Mouse (Mus musculus) layer of hippocampus, adult 9-10 months (tissue): ENCODE data around the gene Fam53b.

ENCODE experiments used
- DNase-seq: peaks from one replicate; pipeline ENCODE4 v3.0.0; 2022; ENCODE audit warnings: low spot score

The Fam53b gene

DNA sequence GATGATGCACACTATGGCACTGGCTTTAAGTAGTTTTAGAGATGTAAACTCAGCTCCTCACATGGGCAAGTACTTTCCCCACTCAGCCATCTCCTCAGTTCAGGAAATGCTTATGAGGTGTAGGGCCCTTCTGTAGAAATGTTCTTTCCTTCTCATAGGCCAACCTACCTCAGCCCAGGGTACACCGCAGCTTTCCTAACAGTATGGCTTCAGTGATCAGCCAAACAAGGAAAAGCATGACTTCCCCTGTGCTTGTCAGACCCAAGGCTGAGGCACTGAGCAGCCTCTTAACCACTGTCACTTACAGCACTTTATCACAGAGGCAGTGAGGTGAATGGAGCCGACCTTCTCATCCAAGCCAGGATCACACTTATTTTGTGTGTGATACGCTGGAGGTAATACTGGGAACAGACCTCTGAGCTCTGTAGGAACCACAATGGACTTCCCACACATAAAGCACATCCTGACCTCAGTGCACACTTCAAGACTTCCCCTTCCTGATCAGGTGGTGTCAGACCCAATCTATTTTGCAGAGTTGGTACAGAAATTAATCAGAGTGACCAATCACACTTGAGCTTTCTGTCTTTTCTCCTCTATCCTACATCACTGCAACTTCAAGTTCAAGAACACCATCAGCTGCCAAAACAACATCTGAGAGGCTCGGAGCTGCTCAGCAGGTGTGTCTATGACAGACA, 26.0 kb downstream of the Fam53b start:
- no peak for DNase-seq

DNA sequence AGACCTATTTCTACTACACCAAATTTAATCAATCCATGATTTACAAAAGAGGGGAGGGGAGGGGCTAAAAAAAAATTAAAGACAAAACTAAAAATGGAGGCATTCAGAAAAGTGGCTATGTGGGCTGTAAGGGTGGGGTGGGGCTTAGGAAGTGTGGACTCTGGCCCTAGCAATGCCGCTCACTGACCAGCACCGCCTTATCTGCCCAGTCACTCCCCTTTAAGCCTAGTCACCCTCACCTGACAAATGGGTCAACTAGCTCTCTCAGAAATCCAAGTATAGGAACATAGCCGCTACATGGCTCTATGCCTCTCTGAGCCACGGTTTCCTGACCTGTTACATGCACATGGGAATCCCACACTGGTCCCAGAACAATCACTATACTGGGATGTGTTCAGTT, 26.7 kb downstream of the Fam53b start:
- no peak for DNase-seq

DNA sequence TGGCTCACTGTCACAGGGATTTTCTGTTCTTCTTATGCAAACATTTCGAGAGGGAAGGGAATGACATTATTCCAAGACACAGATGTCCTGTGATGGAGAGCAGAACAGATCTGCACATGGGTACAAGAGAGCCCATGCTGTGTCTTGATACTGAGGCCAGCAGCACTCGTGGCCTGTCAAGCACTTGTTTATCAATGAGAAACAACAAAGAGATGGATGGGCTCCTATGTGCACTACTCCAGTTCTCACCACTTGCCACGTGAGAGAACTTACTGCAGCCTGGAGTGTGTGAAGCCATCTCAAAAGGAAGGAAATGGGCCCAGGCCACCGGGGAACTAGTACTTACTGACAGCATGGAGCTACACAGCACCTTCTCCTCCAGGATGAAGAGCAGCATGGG, 27.2 kb downstream of the Fam53b start:
- no peak for DNase-seq

DNA sequence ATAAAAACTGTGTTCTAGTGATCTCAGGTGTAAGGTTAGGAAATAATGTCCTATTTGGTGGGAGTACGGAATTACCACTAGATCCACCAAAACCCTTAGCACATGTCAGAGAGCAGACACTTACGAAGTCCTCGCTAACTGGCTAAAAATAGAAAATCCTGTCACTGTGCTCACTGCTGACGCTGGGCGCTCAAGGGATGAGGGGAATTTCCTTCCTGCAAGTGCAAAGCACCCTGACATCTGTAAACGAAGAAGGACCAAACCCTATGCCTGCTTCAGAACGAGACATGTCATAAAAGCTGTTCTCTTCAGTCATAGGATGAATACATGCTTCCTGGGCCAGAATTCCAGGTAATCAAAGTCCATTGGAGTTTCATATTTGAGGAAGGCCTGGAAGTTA, 27.7 kb downstream of the Fam53b start:
- DNase-seq, result no peak

DNA sequence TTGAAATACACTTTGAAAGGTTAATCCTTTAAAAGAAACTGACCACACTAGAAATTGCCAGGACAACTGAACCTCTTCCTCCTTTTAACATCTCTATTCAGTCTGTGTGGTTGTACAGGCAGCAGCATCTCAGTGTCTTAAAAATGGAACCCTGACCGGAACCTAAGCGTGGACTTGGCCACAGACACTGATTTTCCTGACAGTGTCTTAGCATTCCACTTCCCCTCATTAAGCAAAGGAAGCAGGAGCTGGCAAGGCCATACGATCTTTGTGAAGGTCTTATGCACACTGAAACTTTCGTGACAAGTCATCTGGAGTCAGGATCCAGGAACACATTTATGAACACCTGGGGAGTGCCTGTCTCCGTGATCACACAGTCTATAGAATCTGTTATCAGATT, 29.6 kb downstream of the Fam53b start:
- DNase-seq, result no peak

DNA sequence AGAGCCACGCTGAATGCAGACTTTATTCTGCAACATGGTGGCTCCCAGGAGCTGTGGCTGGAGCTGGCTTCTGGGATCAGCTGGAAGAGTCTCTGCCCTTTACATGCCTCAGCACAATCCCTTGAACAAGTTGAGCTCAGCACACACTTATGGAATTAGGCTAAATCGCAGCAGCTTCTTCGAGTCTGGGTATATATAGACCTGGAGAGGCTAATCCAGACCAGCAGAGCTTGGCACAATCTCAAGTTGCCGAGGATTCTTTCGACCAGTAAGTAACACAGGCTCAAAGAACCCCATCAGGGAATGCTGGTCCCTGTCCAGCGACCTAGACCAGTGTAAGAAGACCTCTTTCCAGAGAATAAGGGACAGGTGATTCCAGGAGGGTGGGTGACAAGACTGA, 31.8 kb downstream of the Fam53b start:
- no peak for DNase-seq

DNA sequence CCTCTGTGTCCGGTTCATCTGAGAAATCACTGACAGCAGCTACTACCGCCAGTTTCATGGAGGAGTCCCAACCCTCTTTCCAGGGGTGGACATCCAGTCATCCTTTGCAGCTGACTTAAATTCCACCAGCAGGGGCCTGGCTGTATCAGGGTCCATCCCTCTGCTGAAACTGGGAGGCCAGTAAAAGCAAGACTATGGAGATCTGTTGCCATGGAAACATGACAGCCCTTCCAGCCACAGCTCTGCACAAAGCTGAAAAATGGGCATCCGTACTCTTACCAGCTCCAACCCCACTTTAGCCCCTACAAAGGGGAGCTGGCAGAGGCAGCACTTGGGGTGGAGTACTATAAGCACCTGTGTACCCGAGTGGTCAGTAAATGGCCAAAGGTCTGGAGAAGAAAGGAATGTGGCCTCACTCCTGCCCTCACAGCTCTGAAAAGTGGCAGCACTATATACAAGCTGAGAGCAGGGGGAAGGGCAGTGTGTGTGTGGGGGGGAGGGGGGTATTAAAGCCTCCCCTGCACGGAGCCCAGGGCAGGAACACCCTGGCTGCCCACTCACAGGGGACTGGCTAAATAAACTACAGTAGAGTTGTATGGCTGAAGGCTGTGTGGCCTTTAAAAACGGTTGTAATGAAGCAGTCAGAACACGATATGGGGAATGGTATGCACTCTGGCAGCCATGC, 32.4 kb downstream of the Fam53b start:
- DNase-seq, result no peak

DNA sequence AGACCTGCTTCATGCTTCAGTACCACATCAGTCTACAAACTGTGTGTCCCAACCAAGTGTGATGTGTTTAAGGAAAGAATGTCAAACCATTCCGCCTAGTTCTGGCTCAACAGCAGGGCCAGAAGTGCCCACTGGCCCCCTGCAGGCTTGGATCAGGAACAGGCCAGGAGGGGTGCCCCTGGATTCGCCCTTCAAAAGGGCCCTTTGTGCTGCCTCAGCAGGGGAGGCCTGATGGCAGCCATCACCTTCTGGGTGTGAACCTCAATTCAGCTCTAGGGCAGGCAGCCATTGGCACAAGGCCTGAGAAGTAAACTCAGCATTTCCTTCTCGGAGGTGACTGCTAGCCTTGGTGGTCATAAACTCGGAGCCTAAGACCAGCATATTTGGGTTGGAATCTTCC, 33.1 kb downstream of the Fam53b start:
- DNase-seq, result no peak

DNA sequence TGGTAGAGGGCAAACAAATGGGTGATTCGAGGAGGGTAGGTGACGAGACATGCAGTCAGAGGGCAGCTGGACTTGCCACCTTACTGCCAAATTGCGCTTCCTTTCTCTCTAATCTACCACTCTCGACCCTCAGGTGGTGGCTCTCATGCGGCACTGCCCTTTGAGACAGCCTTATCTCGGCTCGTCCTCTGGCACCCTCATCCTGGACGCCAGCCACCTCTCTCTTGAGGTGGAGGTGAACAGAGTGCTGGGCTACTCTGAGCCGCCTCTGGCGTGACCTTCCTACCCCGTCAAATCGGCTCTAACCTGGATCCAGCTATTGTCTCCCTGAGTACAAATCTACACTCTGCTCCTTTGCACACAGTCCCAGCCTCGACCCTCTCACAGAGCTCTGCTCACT, 35.1 kb downstream of the Fam53b start:
- DNase-seq, result no peak

DNA sequence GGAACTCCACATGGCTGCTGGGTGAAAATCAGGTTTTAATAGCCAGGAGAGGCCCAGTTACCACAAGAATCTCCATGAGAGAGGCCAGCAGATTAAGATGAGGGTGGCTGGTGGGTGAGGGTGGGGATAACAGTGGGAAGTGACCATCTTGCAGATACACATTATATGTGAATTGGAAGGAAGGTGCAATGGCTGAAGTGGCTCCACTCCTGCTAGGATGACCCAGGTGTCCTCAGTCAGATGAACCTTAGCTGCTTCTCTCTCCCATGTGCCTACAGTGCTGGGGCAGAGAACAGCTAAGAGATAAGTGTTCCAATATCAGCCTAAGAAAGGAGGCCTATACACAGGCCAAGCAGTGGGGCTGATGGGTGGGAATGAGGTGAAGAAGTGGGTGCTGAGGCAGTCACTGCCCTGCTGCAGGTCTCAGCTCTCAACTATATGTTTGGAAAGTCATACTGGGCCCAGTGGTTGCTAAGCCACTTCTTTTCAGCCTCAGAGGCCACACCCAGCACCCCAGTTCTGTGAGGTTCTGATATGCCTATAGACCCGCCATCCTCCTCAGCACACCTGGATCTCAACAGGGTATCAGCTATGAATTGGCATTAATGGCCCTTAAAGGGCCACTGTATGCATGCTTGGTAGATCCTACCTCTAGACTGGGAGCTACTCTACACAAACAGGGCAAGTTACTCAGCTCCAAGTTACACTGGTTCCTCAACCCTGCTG, 35.8 kb downstream of the Fam53b start:
- no peak for DNase-seq

DNA sequence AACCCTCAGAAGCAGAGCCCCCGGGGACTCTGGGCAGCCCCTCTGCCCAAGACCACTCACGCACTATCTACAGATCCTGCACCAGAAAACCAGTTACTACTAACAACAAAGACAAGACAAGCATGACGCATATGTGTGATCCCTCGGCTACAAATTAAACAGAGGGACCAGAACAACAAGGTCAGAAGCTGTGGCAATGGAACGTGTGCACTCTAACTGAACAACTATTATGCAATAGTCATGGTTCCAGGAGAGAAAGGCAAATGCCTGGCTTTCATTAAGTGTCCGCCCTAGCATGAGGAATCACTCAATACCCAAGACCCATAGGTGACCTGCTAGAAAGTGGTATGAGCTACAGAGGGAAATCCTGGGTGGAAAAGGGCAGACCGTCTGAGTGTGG, 36.6 kb downstream of the Fam53b start:
- no peak for DNase-seq

DNA sequence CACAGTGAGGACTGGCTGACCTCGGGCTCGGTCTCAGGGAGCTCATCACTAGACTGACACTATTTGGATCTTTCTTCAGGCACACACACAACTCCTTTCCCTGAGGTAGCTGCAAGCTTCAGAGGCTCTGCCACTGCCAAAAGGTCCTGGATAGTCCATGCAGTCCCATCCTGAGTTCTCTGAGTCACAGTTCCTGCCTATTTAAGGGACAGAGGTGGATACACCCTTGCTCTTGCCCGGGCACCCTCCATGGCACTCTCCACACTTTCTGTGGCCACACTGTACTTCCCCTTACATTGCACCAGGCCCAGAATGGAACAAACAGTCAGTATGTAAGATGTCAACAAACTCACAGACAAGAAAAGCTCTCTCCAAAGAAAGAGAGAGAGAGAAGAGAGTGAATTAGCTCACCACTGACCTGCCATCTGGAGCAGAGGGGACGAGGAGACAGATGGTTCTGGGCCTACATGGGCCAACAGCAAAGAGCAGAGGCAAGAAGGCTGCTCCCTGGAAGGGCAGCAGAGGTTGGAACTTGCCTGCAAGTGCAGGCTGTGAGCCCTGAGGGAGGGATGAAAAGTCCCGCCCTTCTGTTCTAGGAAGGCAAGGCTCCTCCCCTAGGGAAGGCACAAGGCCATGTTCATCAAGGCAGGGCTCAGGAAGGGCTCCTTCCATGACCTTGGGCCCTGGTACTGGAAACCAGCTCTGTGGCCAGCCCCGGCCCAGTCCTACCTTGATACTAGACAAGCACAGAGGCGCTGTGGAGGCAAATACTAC, 37.2 kb downstream of the Fam53b start:
- DNase-seq, result no peak

DNA sequence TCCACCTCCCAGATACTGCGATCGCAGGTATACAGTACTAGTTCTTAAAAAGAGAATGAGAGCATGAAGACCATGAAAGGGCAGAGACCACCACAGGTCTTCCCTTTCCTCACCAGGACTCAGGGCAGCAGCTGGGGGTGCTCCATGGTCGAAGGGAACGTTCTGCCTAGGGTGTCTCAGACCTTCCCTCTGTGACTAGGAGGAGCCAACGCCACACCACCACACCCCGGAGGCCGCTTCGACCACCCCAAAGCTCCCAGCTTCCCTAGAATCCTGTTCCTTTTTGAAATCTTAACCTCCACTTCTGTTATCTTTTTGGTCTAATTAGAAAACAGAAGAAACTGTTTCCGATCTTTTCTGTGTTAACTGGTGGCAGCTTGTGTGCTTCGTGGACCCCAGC, 37.8 kb downstream of the Fam53b start:
- DNase-seq, result no peak

DNA sequence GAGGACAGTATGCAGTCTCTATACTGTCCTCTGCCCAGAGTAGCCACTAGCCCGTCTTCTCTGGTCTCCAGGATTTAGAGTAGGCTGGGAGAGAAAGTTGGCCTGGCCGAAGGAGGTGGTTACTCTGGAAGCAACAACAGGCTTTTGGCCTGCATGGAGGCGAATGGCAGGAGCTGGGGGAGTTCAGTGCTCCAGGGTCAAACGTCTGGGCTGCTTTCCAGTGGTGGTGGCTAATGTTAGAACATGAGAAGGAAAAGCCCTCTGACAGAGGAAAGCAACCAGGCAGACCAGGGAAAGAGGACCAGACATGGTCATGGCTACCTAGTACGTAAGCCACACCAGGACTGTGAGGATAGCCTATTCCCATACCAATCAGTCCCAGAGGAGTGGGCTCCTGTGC, 38.4 kb downstream of the Fam53b start:
- no peak for DNase-seq

DNA sequence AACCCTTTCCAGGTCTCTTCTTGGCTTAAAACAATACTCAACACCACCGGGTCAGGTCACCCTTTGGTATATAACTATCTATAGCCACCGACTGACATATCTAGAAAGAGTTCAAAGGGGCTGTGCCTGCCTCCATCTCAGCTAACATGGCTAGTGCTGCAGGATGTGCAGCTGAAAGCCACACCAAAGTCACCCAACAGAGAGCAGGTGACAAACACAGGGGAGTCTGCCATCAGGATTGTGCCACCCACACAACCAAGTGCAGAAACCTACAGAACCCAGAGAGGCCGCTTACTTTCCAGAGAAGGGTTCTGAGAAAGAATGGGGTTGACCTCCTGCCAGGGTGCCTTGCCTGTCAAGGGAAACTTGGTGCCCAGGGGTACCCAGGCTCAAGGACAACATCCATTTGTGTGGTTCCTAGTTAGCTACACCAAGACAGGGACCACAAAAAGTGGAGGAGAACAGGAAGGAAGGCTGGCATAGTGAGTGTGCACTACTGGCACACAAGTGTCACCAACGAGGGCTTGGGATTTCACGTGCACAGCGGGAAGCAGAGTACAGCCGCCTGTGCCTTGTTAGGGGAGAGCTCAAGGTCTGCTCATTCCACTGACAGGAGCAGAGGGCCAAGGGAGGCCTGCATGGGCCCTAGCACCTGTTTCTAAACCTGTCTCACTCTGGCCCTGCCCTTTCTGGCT, 40.5 kb downstream of the Fam53b start:
- DNase-seq, result no peak

DNA sequence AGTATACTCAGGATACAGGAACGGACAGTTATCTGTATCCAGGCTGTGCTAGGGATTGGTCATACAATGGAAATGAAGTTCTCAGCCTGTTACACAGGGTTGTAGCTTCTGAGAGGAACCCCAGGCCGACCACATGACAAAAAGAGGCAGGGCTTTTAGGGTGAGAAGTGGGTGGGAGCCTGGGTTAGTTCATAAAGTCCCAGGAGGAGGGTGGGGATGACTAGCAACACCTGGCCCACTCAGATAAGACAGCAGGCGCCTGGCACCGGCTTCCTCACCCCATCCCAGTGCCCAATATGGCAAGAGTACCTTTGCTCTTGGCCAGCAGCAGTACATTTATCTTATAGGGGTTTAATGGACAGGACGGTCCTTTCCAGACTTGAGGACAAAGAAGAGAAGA, 41.2 kb downstream of the Fam53b start:
- no peak for DNase-seq

DNA sequence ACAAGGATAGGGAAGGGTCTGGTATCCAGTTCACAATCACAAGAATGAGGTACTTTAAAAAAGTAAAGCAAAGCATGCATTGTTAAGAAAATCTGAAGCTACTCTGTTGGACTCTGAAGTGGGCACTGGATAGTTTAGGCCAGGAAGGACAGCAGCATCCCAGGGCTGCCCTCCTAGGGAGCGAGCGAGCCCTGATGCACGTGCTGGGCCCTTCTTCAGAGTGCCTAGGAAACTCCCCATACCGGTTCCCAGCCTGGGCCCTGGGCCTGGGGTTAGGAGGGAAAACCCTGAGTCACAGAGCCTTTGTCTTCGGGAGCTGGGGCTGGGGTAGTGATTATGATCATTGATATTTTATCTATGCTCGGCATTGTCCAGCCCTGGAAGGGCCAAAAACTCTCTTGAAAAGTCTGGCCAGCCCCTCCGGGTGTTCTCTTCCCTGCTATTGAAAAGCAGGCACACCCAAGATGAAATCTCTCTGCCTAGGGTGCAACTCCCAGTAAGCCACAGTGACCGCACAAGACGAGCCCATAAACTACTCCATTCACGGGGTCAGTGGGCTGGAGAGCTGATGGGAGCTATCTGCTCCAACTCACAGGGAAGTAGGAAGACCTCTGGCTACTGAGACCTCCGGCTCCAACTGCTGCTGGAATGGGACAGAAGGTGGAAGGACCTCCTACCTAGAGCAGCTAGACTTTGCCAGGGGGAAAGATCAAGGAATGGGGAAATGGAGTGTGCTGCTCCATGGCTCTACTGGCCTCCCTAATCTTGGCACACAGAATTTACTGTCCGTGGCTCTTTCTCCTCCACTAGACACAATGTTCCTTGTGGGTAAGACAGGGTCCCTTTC, 45.0 kb downstream of the Fam53b start:
- DNase-seq, result no peak

DNA sequence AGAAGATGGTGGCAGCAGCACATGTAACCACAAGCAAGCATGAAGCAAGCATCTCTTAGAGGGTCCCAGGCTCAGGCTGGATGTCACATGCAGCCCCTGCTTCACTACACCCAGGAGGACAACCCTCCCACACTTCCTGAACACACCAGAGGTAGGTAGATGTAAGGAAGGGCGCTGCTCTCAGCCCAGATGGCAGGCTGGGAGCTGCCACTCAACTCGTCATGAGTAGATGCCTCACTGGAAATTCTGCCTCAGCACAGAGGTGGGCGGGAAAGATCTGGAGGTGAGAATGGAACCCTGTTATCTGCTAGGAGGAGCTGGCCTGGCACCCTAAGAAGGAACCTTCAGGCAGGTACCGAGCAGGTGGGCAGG, 45.7 kb downstream of the Fam53b start:
- no peak for DNase-seq

DNA sequence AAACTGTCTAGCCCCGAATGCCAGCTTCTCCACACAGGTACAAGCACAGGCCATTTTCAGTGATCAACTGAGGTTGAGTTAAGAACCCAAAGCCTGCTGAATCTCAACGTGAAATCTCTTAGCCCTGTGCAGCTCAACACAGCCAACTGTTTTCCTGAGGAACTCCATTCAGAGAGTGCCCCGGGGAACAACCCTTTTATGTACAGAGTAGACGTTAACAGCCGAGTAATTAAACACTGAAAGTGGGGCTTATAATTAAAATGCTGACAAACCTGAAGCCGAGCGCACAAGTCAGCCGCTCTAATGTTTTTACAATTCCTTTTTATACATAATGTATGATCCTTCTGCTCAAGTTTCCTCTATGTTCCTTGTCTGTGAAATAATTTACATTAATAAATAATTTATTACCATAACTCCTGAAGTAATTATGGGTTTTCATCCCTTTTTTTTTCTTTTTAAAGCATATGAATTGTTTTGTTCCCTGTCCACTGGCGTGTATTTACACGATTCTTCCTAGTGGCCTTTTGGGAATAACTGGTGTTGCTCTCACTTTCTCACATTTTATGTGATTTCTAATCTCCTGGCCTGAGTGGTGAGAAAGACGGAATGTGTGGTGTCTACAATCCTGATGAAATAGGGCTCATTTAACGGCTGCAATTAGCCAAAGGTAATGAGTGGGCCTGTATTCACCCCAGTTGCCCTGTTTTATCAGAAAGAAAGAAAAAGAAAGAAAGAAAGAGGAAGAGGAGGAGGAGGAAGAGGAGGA, 46.3 kb downstream of the Fam53b start:
- DNase-seq, result no peak

DNA sequence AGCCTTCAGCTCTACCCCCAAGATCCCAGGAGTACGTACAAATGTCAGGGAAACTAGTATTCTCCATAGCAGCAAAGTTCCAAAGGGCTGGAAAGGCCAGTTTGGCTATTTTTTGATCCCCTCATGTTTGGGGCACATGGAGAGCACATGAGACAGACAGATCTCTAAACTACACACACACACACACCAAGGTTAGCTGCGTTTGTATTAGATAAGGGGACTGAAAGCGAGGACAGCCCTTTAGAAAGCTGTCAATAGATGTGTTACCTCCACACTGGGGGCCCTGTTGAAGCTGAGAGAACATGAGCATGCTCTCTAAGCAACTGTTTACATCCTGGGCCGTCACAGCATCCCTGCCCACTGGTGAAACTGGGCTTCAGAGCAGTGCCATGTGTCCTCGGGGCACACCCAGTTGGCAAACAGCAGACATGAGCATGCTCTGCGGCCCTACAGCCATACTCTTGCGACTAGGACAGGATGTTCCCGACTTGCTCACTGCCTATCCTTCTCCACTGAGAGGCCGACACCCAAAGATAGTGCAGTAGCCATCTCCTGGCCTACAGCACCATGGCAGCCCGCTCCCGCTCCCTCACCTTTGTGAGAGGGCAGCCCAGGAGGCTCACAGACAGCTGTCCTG, 47.3 kb downstream of the Fam53b start:
- DNase-seq, result no peak
